Mouse (Mus musculus): ENCODE data around the gene Hacd2. TPM values are rescaled to one million over a fixed set of nuclear protein-coding genes. Genes with fewer than 3 reads are reported as not detected.

Hacd2 gene
- total RNA-seq, 2 experiments from 2014 or later = 25.3 to 30.2 TPM

GRCm38 (mm10) chr16:35038343-35039057 is 16.3 kb downstream of the Hacd2 start:
- no peak overlapping the region for H3K27ac ChIP-seq
- TF ChIP-seq CTCF (IDR thresholded peaks at IDR 0.05) = no peak
- intact Hi-C loops (cut with DNase I) = no loop called here

DNA sequence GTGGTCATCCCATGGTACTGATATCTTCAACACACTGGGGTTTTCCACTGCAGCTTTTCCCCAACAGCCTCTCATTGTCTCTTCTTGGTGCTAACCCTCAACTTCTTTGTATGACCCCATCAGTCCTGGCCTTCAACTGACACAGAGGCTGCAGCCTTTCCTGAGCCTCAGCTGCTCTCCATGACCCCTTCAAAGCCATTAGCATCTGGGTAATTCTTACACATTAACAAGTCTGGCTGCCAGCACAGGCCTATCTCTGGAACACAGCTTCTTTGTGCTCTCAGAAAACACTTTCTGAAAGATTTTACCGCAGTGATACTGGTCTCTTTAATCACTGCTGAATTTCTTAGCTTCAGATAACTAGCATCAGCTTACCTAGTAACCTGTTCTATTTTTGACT is 17.9 kb downstream of the Hacd2 start:
- H3K27ac ChIP-seq = no peak overlapping the region
- DNase-seq (ENCODE audit: extremely low spot score in 1 of 2, low spot score in 2 of 2) = no peak
- no peak overlapping the region for H3K4me3 ChIP-seq
- intact Hi-C loops (cut with DNase I) = no loop called here
- TF ChIP-seq CTCF (IDR thresholded peaks at IDR 0.05) = no peak

More at GRCm38 (mm10) chr16:35038343-35039057, 16.3 kb downstream of the Hacd2 start:
- DNase-seq (ENCODE audit: extremely low spot score in 1 of 2, low spot score in 2 of 2) = no peak
- H3K4me3 ChIP-seq = no peak overlapping the region

DNA sequence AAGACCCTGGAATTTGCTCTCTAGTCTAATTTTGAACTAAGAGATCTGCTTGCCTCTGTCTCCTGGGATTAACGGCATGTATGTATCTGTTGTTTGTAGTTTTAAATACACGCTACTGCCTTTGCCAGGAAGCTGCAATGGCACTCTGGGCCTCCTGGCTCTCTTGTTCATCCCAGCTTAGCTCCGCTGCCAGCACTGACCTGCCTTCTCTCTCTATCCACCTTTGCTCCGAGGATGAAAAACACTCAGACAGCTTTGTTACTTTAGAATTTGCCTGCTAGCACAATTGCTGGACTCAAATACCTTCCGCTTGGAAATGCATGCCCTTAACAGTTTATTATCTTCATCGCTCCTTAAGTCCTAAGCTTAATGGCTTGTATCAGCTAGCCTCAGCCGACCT is 18.8 kb downstream of the Hacd2 start:
- intact Hi-C loops (cut with DNase I) = no loop called here
- H3K27ac ChIP-seq = no peak overlapping the region
- DNase-seq (ENCODE audit: extremely low spot score in 1 of 2, low spot score in 2 of 2) = no peak
- no peak for TF ChIP-seq CTCF (IDR thresholded peaks at IDR 0.05)
- H3K4me3 ChIP-seq = no peak overlapping the region

- intact Hi-C loops (cut with DNase I) = no loop called here
- TF ChIP-seq CTCF (IDR thresholded peaks at IDR 0.05) = no peak
- no peak for DNase-seq (ENCODE audit: extremely low spot score in 1 of 2, low spot score in 2 of 2)
- Histone ChIP-seq H3K27ac (no peak overlapping the region), H3K4me3 (no peak overlapping the region)
Observed at GRCm38 (mm10) chr16:35046081-35046775, 24.0 kb downstream of the Hacd2 start.

DNA sequence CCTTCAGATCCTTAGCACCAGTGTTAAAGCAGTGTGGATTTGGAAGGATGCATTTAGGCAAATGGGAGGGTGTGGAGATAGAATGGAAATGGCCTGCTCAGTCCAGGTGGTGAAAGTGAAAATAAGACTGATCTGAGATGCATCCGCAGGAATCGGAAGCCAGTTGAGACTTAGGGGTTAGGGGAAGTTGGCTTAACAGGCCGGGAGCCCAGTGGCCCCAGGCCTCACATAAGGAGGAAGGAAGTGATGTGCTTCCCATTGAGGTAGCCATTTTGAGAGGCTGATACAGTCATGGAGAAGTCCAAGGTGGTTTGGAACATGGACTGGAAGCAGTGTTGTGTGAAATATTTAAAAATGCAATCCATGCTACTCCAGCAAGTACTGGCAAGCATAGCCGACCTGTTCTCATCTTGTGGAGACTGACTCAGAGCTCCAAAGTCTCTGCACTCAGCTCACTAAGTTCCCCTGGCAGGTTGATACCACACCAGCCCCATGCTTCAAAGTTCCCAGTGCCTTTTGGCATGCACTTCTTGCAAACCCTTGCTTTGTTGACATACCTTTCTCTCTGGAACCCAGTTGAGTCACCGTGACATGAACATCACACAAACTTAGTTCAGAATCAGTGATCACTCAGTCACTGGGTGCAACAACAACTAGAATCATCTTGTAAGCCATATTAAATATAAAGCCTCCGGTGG is 25.2 kb downstream of the Hacd2 start:
- Histone ChIP-seq H3K4me3 (no peak overlapping the region), H3K27ac (no peak overlapping the region)
- TF ChIP-seq CTCF (IDR thresholded peaks at IDR 0.05) = no peak
- intact Hi-C loops (cut with DNase I) = no loop called here
- no peak for DNase-seq (ENCODE audit: extremely low spot score in 1 of 2, low spot score in 2 of 2)

GRCm38 (mm10) chr16:35051066-35051465 is 28.8 kb downstream of the Hacd2 start:
- intact Hi-C loops (cut with DNase I) = loop anchor here (10.0 kb wide), 1 partner anchor 764 kb away; no protein-coding TSS in a partner anchor
- no peak for DNase-seq (ENCODE audit: extremely low spot score in 1 of 2, low spot score in 2 of 2)
- H3K27ac ChIP-seq = no peak overlapping the region

DNA sequence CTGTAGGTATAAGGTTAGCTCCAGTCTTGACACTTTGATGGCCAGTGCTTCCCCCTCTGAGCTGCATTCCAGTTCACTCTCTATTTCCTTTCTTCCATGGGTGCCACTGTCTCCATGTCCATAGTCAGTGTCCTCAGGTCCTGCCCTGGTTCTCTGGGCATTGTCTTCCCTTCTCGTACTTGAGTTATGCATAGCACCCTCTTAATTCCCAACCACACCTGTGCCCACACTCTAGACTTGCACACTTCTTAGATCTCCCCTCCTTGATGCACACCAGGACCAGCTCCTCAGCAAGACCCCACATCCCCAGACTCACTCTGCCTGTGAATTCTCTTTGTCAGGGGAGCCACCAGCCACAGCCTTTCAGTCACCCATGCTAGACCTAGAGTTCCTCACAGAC is 30.0 kb downstream of the Hacd2 start:
- H3K27ac ChIP-seq = no peak overlapping the region
- intact Hi-C loops (cut with DNase I) = loop anchor here (10.0 kb wide), 1 partner anchor 763 kb away; no protein-coding TSS in a partner anchor

More at GRCm38 (mm10) chr16:35051066-35051465, 28.8 kb downstream of the Hacd2 start:
- H3K4me3 ChIP-seq = no peak overlapping the region
- TF ChIP-seq CTCF (IDR thresholded peaks at IDR 0.05) = no peak

GRCm38 (mm10) chr16:35054432-35055193 is 32.4 kb downstream of the Hacd2 start:
- no peak overlapping the region for H3K27ac ChIP-seq
- intact Hi-C loops (cut with DNase I) = loop anchor here (5.0 to 10.0 kb wide), 2 partner anchors 98 to 760 kb away; partner anchors contain the start of gene Adcy5
- DNase-seq (ENCODE audit: extremely low spot score in 1 of 2, low spot score in 2 of 2) = no peak
- no peak for TF ChIP-seq CTCF (IDR thresholded peaks at IDR 0.05)
- no peak overlapping the region for H3K4me3 ChIP-seq

More for the DNA sequence above, 30.0 kb downstream of the Hacd2 start:
- TF ChIP-seq CTCF (IDR thresholded peaks at IDR 0.05) = no peak
- no peak overlapping the region for H3K4me3 ChIP-seq
- DNase-seq (ENCODE audit: extremely low spot score in 1 of 2, low spot score in 2 of 2) = no peak

DNA sequence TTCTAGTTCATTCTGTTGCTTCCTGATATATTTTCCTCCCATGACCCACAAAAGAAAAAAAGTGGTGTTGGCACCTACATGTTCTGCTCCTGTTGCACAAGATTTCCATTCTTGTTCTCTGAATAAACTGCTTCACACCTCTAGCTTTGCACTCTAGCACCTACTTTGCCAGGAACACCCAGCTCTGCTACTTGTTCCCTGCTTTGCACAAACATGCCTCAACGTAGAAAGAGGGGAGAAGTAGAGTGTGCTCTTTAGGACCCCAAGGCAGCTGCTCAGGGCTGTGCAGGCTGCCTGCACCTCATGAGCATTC is 32.9 kb downstream of the Hacd2 start:
- TF ChIP-seq CTCF (IDR thresholded peaks at IDR 0.05) = no peak
- no peak overlapping the region for H3K27ac ChIP-seq
- no peak for DNase-seq (ENCODE audit: extremely low spot score in 1 of 2, low spot score in 2 of 2)
- no peak overlapping the region for H3K4me3 ChIP-seq
- intact Hi-C loops (cut with DNase I) = loop anchor here (5.0 to 10.0 kb wide), 2 partner anchors 97 to 760 kb away; partner anchors contain the start of gene Adcy5

DNA sequence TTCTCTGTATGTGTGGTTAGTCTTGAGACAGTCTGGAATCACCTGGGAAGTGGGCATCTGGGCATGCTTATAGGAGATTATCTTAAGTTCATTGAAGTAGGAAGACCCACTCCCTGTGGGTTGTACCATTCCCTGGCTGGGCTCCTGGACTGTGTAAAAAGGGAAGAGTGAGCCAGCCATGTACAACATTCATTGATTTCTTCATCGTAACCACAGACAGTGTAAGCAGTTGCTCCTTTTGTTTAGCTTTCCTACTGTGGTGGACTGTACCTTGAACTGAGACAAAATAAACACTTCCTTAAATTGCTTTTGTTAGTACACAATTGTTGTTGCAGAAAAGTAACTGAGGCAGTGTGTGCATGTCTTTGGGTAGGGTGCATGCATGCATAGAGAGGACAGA is 33.6 kb downstream of the Hacd2 start:
- intact Hi-C loops (cut with DNase I) = loop anchor here (2.0 to 10.0 kb wide), 3 partner anchors 96 to 759 kb away; partner anchors contain the start of gene Adcy5
- no peak for DNase-seq (ENCODE audit: extremely low spot score in 1 of 2, low spot score in 2 of 2)
- Histone ChIP-seq H3K27ac (no peak overlapping the region), H3K4me3 (no peak overlapping the region)
- no peak for TF ChIP-seq CTCF (IDR thresholded peaks at IDR 0.05)

- intact Hi-C loops (cut with DNase I) = loop anchor here (2.0 to 10.0 kb wide), 3 partner anchors 96 to 758 kb away; partner anchors contain the start of gene Adcy5
- peak; percentile 72 for TF ChIP-seq CTCF (IDR thresholded peaks at IDR 0.05)
- no peak for DNase-seq (ENCODE audit: extremely low spot score in 1 of 2, low spot score in 2 of 2)
- Histone ChIP-seq H3K4me3 (no peak overlapping the region), H3K27ac (no peak overlapping the region)
Observed at GRCm38 (mm10) chr16:35056306-35056705, 34.1 kb downstream of the Hacd2 start.
